Mouse (Mus musculus): Measurements from ENCODE around the gene Hspg2. TPM values are rescaled to one million over a fixed set of nuclear protein-coding genes. Genes with fewer than 3 reads are reported as not detected.
A peak's percentile ranks its signal among the peaks of the same experiment; 100 is the strongest.
"Not testable (repeated sequence)": the region's sequence is repeated elsewhere in the genome, so short reads cannot be mapped to it uniquely, and the experiment has no call there.

Gene Hspg2
- 1 to 10 TPM; 6.2 to 6.4 TPM for total RNA-seq (2021)

- intact Hi-C loops (cut with DNase I), result no loop called here
- DNase-seq (ENCODE audit: low spot score in 2 of 2), result peak; percentile 72 to 77
Observed at GRCm38 (mm10) chr4:137468260-137469080, at the start of gene Hspg2. Gene Hspg2, plus strand, starts transcription at chr4:137468769.

GRCm38 (mm10) chr4:137430502-137430901 lies 38.1 kb upstream of the Hspg2 start, which contains the start of gene Cela3b:
Gene Cela3b, minus strand, starts transcription at chr4:137430540.
- DNase-seq (ENCODE audit: low spot score in 2 of 2), result no peak
- intact Hi-C loops (cut with DNase I), result no loop called here

GRCm38 (mm10) chr4:137432700-137433550 lies 35.6 kb upstream of the Hspg2 start:
- DNase-seq (ENCODE audit: low spot score in 2 of 2); intact Hi-C loops (cut with DNase I): not testable (repeated sequence)

GRCm38 (mm10) chr4:137436979-137437669 lies 31.4 kb upstream of the Hspg2 start:
- intact Hi-C loops (cut with DNase I), result no loop called here
- DNase-seq (ENCODE audit: low spot score in 2 of 2), result peak in 1 of 2 experiments; percentile 53

GRCm38 (mm10) chr4:137438842-137439241 lies 29.7 kb upstream of the Hspg2 start:
- intact Hi-C loops (cut with DNase I), result no loop called here

DNA sequence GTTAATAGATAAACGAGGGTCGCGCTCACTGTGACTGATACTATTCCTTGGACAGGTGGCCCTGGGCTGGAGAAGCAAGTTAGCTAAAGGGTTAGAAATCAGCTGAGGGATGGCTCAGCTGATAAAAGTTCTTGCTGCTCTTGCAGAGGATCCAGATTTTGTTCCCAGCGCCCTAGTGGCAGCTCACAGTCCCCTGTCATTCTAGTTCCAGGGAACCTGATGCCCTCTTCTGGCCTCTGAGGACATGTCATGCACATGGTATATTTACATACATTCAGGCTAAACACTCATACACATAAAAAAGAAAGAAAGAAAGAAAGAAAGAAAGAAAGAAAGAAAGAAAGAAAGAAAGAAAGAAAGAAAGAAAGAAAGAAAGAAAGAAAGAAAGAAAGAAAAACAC lies 27.2 kb upstream of the Hspg2 start:
- DNase-seq (ENCODE audit: low spot score in 2 of 2), result no peak
- intact Hi-C loops (cut with DNase I), result loop anchor here (5.0 kb wide), 2 partner anchors 136 to 151 kb away; partner anchors contain the start of gene Usp48

More at GRCm38 (mm10) chr4:137438842-137439241, 29.7 kb upstream of the Hspg2 start:
- DNase-seq (ENCODE audit: low spot score in 2 of 2), result no peak

- peak; percentile 70 to 78 for DNase-seq (ENCODE audit: low spot score in 2 of 2)
- intact Hi-C loops (cut with DNase I), result loop anchor here (1.0 to 5.0 kb wide), 4 partner anchors 103 to 195 kb away; partner anchors contain the start of gene Usp48
Observed at GRCm38 (mm10) chr4:137443625-137444024, 24.9 kb upstream of the Hspg2 start.

DNA sequence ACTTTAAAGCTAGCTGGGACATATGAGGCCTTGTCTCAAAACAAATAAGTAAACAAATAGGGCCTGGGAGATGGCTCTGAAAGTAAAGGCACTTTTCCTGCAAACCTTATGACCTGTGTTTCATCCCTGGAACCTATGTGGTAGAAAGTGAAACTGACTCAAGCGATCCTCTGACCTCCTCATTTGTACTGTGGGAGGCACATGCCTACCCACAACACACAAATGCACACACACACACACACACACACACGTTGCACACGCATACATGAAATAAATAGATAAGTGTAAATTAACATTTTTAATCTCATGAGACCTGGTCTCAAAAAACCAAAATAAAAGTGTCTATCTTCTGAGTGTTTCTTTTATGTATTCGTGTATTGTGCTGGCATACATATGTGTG lies 22.7 kb upstream of the Hspg2 start:
- DNase-seq (ENCODE audit: low spot score in 2 of 2), result no peak
- intact Hi-C loops (cut with DNase I), result no loop called here

GRCm38 (mm10) chr4:137447363-137448196 lies 21.0 kb upstream of the Hspg2 start:
- intact Hi-C loops (cut with DNase I), result no loop called here
- DNase-seq (ENCODE audit: low spot score in 2 of 2), result peak in 1 of 2 experiments; percentile 8

DNA sequence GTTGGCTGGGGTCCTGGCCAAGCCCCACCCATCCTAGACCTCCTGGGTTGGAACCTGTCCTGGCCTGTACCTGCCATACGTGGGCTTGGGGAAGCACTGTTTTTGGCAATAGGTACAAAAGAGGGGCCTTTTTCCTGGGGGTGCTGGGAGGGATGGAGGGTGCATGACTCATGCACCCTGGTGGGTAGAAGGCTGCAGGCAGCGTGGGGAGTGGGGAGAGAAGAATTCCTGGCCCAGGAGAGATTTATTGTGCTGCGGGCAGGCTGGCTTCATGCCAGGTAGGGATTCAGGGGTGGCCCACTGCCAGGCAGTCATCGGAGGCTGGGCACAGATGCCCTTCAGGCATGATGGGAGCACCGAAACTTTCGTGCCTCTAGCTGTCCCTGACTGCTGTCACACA lies 20.4 kb upstream of the Hspg2 start:
- intact Hi-C loops (cut with DNase I), result no loop called here

GRCm38 (mm10) chr4:137448641-137449040 lies 19.9 kb upstream of the Hspg2 start:
- no peak for DNase-seq (ENCODE audit: low spot score in 2 of 2)
- intact Hi-C loops (cut with DNase I), result no loop called here

More for the DNA sequence above, 20.4 kb upstream of the Hspg2 start:
- DNase-seq (ENCODE audit: low spot score in 2 of 2), result peak in 1 of 2 experiments; percentile 8

DNA sequence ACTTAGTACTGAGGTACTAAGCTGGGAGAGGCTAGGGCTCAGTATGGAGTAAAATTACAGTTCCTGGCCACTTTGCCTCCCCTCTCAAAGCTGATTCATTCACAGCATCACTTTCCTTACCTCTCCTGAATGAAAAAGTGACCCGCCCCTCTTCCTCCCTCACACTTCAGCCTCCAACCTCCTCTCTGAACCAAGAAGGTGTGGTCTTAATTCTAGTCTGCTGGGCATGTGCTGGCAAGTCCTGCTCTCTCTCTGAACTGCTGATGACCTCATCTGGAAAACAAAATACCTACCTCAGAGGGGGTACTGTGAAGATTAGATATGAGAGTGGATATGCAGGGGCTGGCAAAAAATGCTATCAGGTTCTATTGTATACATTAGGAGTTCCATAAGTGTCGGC lies 19.4 kb upstream of the Hspg2 start:
- no peak for DNase-seq (ENCODE audit: low spot score in 2 of 2)
- intact Hi-C loops (cut with DNase I), result no loop called here

- intact Hi-C loops (cut with DNase I), result no loop called here
Observed at GRCm38 (mm10) chr4:137449715-137450114, 18.9 kb upstream of the Hspg2 start.

DNA sequence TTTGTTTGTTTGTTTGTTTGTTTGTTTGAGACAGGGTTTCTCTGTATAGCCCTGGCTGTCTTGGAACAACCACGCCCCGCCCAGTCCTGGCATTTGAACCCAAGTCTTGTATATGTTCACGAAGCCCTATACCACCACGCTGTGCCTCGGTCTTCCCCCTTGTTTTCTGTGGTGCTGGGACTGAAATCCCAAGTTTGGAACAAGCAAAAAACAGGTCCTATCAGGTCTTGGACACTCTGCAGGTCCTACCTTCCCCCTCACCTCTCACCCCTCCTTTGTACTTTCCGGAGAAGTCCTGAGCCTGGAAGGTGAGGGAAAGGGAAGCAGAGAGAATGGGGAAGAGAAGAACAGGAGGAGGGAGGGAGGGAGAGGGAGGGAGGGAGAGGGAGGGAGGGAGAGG lies 16.4 kb upstream of the Hspg2 start:
- no peak for DNase-seq (ENCODE audit: low spot score in 2 of 2)

More at GRCm38 (mm10) chr4:137449715-137450114, 18.9 kb upstream of the Hspg2 start:
- no peak for DNase-seq (ENCODE audit: low spot score in 2 of 2)

GRCm38 (mm10) chr4:137453234-137453767 lies 15.3 kb upstream of the Hspg2 start, which contains the start of gene 1700013G24Rik:
Gene 1700013G24Rik, plus strand, starts transcription at chr4:137453284.
- intact Hi-C loops (cut with DNase I), result no loop called here
- no peak for DNase-seq (ENCODE audit: low spot score in 2 of 2)

More for the DNA sequence above, 16.4 kb upstream of the Hspg2 start:
- intact Hi-C loops (cut with DNase I), result no loop called here

GRCm38 (mm10) chr4:137454582-137454981 lies 14.0 kb upstream of the Hspg2 start:
- DNase-seq (ENCODE audit: low spot score in 2 of 2), result no peak
- intact Hi-C loops (cut with DNase I), result no loop called here

DNA sequence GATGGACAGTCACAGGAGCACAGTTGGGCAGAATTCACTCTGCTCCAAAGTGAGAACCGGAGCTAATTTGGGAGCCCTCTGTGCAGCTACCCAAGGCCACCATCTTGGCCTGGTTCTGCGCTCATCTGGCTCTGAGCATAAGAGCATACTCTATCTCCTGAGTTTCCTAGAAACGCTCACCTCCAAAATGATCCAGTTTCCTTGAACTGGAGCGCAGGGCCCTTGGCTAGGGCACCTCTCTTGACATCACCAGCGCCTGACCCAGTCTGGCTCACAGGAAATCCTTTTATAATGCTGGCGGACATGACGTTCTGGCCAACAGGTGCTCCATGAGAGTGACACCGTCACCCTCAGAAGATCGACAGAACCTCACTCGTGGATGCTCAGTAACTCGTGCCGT lies 12.0 kb upstream of the Hspg2 start:
- intact Hi-C loops (cut with DNase I), result no loop called here
- no peak for DNase-seq (ENCODE audit: low spot score in 2 of 2)

GRCm38 (mm10) chr4:137457292-137457691 lies 11.3 kb upstream of the Hspg2 start:
- intact Hi-C loops (cut with DNase I), result no loop called here
- no peak for DNase-seq (ENCODE audit: low spot score in 2 of 2)

All from left cerebral cortex, postnatal 25 days (tissue).